Mouse (Mus musculus) ovary, adult 10 weeks (tissue): ENCODE measurements around the gene Rsbn1. TPM values are rescaled to one million over a fixed set of nuclear protein-coding genes. Genes with fewer than 3 reads are reported as not detected.

Source experiments
- polyA plus RNA-seq: library from polyadenylated mRNA; stranded (reverse); fragments of 350-450 nt; fragmentation: Illumina TruSeq; extraction: RNeasy Lipid Tissue Mini Kit (QIAGEN cat#74804); gene quantifications from one replicate; pipeline ENCODE4 v1.2.3, GENCODE M21; 2014

Rsbn1 gene
- polyA plus RNA-seq = 79.2 TPM

GRCm38 (mm10) chr3:103914010-103914669, at the start of gene Rsbn1:
TSS of gene Rsbn1 (plus strand) at chr3:103914120.

GRCm38 (mm10) chr3:103967861-103968691, 54.2 kb downstream of the Rsbn1 start, which contains the start of gene Phtf1:
TSS of gene Phtf1 (plus strand) at chr3:103968110.

Other genes starting within 250 kb of the Rsbn1 start
- 16.2 TPM for gene Olfml3, start 176.1 kb upstream of the Rsbn1 start, polyA plus RNA-seq
- not detected for gene Gm10964, start 174.8 kb upstream of the Rsbn1 start, polyA plus RNA-seq
- 103 TPM for gene Hipk1, start 122.6 kb upstream of the Rsbn1 start, polyA plus RNA-seq
- gene Dclre1b, start 104.7 kb upstream of the Rsbn1 start, polyA plus RNA-seq = 11.6 TPM
- gene Ap4b1, start 104.6 kb upstream of the Rsbn1 start, polyA plus RNA-seq = 7.8 TPM
- gene Gm43064, start 104.5 kb upstream of the Rsbn1 start, polyA plus RNA-seq = not detected
- 0.83 TPM for gene Bcl2l15, start 81.5 kb upstream of the Rsbn1 start, polyA plus RNA-seq
- gene Ptpn22, start 54.3 kb upstream of the Rsbn1 start, polyA plus RNA-seq = 62.3 TPM
- gene Phtf1, start 54.0 kb downstream of the Rsbn1 start, polyA plus RNA-seq = 43.4 TPM